Mouse (Mus musculus) c-Kit-positive CD71-positive TER-119-negative erythroid progenitor cells, embryonic 14.5 days (primary cell): Measurements from ENCODE around the gene Clptm1.

Experiments
- DNase-seq: peaks from one replicate; pipeline ENCODE4 v3.0.0-alpha.2; 2013; ENCODE audit warnings: low read depth

The Clptm1 gene

GRCm38 (mm10) chr7:19664455-19664954, 328 bp downstream of the Clptm1 start:
- DNase-seq = no peak

GRCm38 (mm10) chr7:19663940-19664339, 893 bp downstream of the Clptm1 start:
- no peak for DNase-seq

GRCm38 (mm10) chr7:19652614-19653013, 12.2 kb downstream of the Clptm1 start:
- no peak for DNase-seq

GRCm38 (mm10) chr7:19651063-19651786, 13.6 kb downstream of the Clptm1 start:
- DNase-seq = no peak

- DNase-seq = no peak
Observed at GRCm38 (mm10) chr7:19641223-19641622, 23.6 kb downstream of the Clptm1 start.

GRCm38 (mm10) chr7:19635074-19635827, 29.6 kb downstream of the Clptm1 start:
- no peak for DNase-seq

GRCm38 (mm10) chr7:19634591-19634990, 30.2 kb downstream of the Clptm1 start:
- DNase-seq = no peak

GRCm38 (mm10) chr7:19633855-19634254, 31.0 kb downstream of the Clptm1 start:
- no peak for DNase-seq

GRCm38 (mm10) chr7:19633197-19633596, 31.6 kb downstream of the Clptm1 start:
- DNase-seq = no peak

- peak; percentile 58 for DNase-seq
Observed at GRCm38 (mm10) chr7:19632720-19633119, 32.1 kb downstream of the Clptm1 start.

- DNase-seq = no peak
Observed at GRCm38 (mm10) chr7:19632275-19632674, 32.6 kb downstream of the Clptm1 start.

GRCm38 (mm10) chr7:19629361-19629734, 35.5 kb downstream of the Clptm1 start, which contains the start of gene Relb:
Gene Relb, minus strand, starts transcription at chr7:19629438.
- DNase-seq = peak; percentile 83

- peak; percentile 93 for DNase-seq
Observed at GRCm38 (mm10) chr7:19628536-19629360, 36.1 kb downstream of the Clptm1 start.

GRCm38 (mm10) chr7:19628192-19628535, 36.7 kb downstream of the Clptm1 start:
- no peak for DNase-seq

GRCm38 (mm10) chr7:19627721-19628120, 37.1 kb downstream of the Clptm1 start:
- DNase-seq = no peak

- no peak for DNase-seq
Observed at GRCm38 (mm10) chr7:19623433-19623832, 41.4 kb downstream of the Clptm1 start.

- DNase-seq = no peak
Observed at GRCm38 (mm10) chr7:19622241-19622640, 42.6 kb downstream of the Clptm1 start.

GRCm38 (mm10) chr7:19620811-19621210, 44.0 kb downstream of the Clptm1 start:
- DNase-seq = no peak

GRCm38 (mm10) chr7:19619004-19619801, 45.6 kb downstream of the Clptm1 start:
- DNase-seq = peak; percentile 88

- DNase-seq = no peak
Observed at GRCm38 (mm10) chr7:19615036-19615577, 49.7 kb downstream of the Clptm1 start.

GRCm38 (mm10) chr7:19610969-19611368, 53.9 kb downstream of the Clptm1 start:
- DNase-seq = no peak
